Mouse (Mus musculus) adrenal gland, adult 18-20 months (tissue): Measurements from ENCODE around the gene Tgfbr3l. TPM values are rescaled to one million over a fixed set of nuclear protein-coding genes. Genes with fewer than 3 reads are reported as not detected.
"Not testable (repeated sequence)": the region's sequence is repeated elsewhere in the genome, so short reads cannot be mapped to it uniquely, and the experiment has no call there.

Experiments used
- DNase-seq, 2 experiments: peaks; one replicate each; pipeline ENCODE4 v3.0.0; 2021 to 2022; ENCODE audit warnings: low spot score in 2 of 2
- total RNA-seq, 2 experiments: library from RNA; stranded (reverse); gene quantifications; 1 replicate in 1 of 2; 2 replicates in 1 of 2; pipeline ENCODE4 v1.2.3; 2021

Gene Tgfbr3l
- total RNA-seq, 2 experiments from 2014 or later = 10.9 to 15.5 TPM

- no peak for DNase-seq
These were observed 17.2 kb upstream of the Tgfbr3l start for GRCm38 (mm10) chr8:4230612-4231351.

GRCm38 (mm10) chr8:4237814-4238433 lies 10.1 kb upstream of the Tgfbr3l start:
- peak in 1 of 2 experiments; percentile 58 for DNase-seq

GRCm38 (mm10) chr8:4238434-4239192 lies 9.4 kb upstream of the Tgfbr3l start, which contains the start of the genes Map2k7 and Gm49320:
Map2k7 (plus strand) TSS chr8:4238740.
Gm49320 (plus strand) TSS chr8:4238865.
- peak; percentile 99 to 100 for DNase-seq

GRCm38 (mm10) chr8:4239193-4239890 lies 8.7 kb upstream of the Tgfbr3l start:
- DNase-seq = no peak

- DNase-seq = no peak
These were observed 3.0 kb upstream of the Tgfbr3l start for GRCm38 (mm10) chr8:4245061-4245460.

GRCm38 (mm10) chr8:4245737-4246136 lies 2.3 kb upstream of the Tgfbr3l start:
- DNase-seq = no peak

- DNase-seq = no peak
These were observed 773 bp upstream of the Tgfbr3l start for GRCm38 (mm10) chr8:4247241-4247640.

- DNase-seq = peak in 1 of 2 experiments; percentile 33
These were observed 1.2 kb downstream of the Tgfbr3l start for GRCm38 (mm10) chr8:4249213-4249612.

- DNase-seq = peak; percentile 86 to 87
These were observed 2.4 kb downstream of the Tgfbr3l start for GRCm38 (mm10) chr8:4250306-4250970.

- DNase-seq = no peak
These were observed 4.2 kb downstream of the Tgfbr3l start for GRCm38 (mm10) chr8:4252116-4252760.

- peak; percentile 96 for DNase-seq
These were observed 5.2 kb downstream of the Tgfbr3l start, which contains the start of gene Snapc2 for GRCm38 (mm10) chr8:4252934-4253841. Snapc2 (plus strand) TSS chr8:4253080.

GRCm38 (mm10) chr8:4254001-4254400 lies 6.0 kb downstream of the Tgfbr3l start:
- no peak for DNase-seq

GRCm38 (mm10) chr8:4255471-4255870 lies 7.5 kb downstream of the Tgfbr3l start:
- not testable (repeated sequence) for DNase-seq

GRCm38 (mm10) chr8:4256911-4257310 lies 8.9 kb downstream of the Tgfbr3l start:
- DNase-seq = no peak

GRCm38 (mm10) chr8:4257350-4257749 lies 9.3 kb downstream of the Tgfbr3l start:
- DNase-seq = no peak

GRCm38 (mm10) chr8:4258233-4258632 lies 10.2 kb downstream of the Tgfbr3l start:
- peak; percentile 67 to 73 for DNase-seq

GRCm38 (mm10) chr8:4258678-4259077 lies 10.7 kb downstream of the Tgfbr3l start:
- DNase-seq = no peak

- peak; percentile 98 for DNase-seq
These were observed 11.3 kb downstream of the Tgfbr3l start, which contains the start of gene Ctxn1 for GRCm38 (mm10) chr8:4259125-4259804. Ctxn1 (minus strand) TSS chr8:4259274.
